Mouse (Mus musculus) bone marrow macrophage, adult 2 months (primary cell): ENCODE data around the gene Fbxw8.

ENCODE experiments used
- CTCF ChIP-seq: IDR thresholded peaks from 2 replicates; pipeline ENCODE4 v1.5.1; 2012; ENCODE audit warnings: low read depth, mild to moderate bottlenecking, low read length, moderate library complexity
- POLR2A ChIP-seq: IDR thresholded peaks from 2 replicates; pipeline ENCODE4 v1.6.1; 2012; ENCODE audit warnings: mild to moderate bottlenecking, low read depth, low read length, borderline replicate concordance

DNA sequence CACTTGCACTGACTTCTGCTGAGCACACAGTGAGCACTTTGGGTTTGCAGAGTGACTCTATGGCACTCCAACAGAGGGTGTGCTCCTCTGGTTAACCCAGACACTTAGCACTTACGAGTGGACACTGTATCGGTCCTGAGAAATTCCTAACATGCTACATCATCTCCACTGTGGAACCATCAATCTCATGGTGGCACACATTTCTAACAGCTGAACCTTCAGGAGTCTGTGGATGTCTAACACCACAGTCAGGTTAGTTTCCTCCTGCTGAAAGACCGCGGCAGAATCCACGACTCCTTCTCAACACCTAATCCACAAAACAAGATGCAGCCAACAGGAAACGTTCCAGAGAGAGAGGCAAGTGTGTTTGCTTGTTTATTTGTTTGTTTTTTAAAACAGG, 76.7 kb downstream of the Fbxw8 start:
- TF ChIP-seq POLR2A (no peak), CTCF (no peak)
